Mouse (Mus musculus) adrenal gland, adult 2 months (tissue): ENCODE results near the gene Prdm16. TPM values are rescaled to one million over a fixed set of nuclear protein-coding genes. Genes with fewer than 3 reads are reported as not detected.

Source experiments
- DNase-seq: peaks from one replicate; pipeline ENCODE4 v3.0.0; 2021
- polyA plus RNA-seq: library from polyadenylated mRNA; depleted of rRNA; stranded (reverse); fragments of >200 nt; gene quantifications from 2 replicates; pipeline ENCODE4 v1.2.3, GENCODE M21; 2012
- total RNA-seq, 2 experiments: library from RNA; stranded (reverse); gene quantifications; 2 replicates each; pipeline ENCODE4 v1.2.3; 2021

Prdm16 gene
- total and polyA plus RNA-seq, 3 experiments, result 5.4 to 10.6 (median 7.2) TPM

GRCm38 (mm10) chr4:154639591-154640442 is 3.1 kb upstream of the Prdm16 start:
- no peak for DNase-seq

DNA sequence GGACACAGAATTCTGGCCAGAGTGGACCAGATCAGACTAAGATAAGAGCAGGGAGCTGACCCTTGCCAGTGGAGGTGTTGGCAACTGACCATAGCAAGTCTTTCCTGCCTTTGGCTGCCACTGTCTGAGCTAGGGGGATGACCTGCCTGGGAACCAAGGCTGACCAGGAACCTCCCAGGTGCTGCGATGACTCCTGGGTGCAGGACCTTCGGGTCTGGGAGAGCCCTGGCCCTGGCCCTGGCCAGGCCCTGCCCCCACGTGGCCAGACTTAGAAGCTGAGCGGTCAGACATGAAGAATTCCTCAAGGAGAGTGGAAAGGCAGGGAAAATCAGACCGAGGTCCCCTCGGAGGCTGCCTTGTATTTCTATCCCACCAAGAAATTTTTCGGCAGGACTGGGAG is 2.5 kb upstream of the Prdm16 start:
- DNase-seq, result no peak

DNA sequence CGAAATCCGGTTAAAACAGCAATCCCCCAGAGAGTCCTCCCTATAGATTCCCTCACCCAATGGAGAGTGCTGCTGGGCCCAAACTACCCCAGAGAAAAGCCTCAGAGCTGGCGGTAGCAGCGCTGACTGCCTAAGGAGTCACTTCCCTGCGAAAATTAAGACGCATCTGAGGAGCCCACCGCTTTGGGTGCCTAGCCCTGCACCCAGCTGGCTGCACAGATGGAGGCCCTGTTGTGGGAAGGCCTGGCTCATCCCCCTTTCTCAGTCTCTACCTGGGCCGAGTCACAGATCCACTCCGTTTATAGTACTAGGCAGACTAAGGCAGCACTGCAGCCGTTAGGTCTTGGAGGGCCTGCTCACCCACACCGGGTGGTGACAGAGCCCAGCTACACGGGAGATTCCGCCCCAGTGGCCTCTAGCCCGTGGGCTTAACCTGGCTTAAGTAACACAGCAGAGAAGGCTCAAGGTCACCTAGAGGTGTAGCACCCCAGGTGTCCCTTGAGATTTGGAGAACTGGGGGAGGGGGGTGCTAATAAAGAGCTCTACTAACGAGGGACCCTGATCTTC is 1.7 kb upstream of the Prdm16 start:
- no peak for DNase-seq

GRCm38 (mm10) chr4:154637468-154638319 is 1.0 kb upstream of the Prdm16 start:
- DNase-seq, result no peak

- peak; percentile 54 for DNase-seq
Observed at GRCm38 (mm10) chr4:154636053-154636433, 630 bp downstream of the Prdm16 start.

- DNase-seq, result peak; percentile 65
Observed at GRCm38 (mm10) chr4:154635241-154636052, 1.2 kb downstream of the Prdm16 start.

DNA sequence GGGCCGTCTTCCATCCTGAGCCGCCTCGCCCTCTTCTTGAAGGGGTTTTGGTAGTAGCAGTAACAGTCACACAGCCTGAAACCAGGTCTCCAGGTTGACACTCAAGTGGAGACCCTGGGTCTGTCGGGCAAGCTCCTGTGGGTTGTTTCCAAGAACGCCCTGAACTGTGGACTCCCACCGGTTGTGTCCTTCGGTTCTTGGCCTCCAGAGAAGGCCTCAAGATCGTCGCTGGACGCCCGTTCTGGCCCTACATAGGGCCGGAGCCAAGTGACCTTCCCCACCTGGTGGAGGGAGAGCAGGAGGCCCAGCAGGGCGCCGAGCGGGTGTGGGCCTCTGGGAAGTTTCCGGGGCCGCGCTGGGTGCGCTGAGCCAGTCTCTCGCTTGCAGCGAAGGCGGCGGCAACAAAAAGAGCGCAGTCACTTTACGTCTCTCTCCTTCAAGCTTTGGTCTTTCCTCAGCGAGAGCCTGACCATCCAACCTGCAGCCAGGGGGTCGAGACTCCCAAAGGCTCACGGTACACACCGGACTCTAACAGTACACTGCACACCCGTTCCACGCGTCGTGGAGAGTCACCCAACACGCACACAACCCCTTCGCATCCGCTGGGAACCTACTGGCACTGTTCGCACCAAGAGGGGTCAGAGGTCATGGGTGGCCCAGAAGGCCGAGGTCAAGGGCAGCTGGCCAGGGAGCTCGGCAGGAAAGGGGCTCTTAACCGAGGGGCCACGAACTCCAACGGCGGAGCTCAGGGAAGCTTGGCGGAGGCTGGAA is 2.0 kb downstream of the Prdm16 start:
- peak; percentile 18 for DNase-seq

DNA sequence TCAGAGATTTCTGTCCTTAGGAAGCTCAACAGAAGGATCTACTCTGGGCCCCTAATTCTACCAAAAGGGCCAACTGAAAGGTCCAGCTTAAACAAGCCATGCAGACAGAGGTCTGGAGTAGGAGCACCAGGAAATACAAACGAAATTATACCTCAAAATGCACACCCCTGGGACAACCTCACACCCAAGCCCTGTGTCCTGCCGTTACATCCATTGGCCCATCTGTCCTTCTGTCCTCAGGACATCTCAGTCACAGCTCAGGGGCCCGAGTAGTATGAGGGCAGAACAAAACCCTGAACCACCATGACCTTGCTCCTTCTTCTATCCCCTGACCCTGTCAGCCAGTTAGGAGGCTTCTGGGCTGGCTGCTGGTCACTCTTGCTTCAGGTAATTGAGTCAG is 2.7 kb downstream of the Prdm16 start:
- DNase-seq, result no peak

- DNase-seq, result no peak
Observed at GRCm38 (mm10) chr4:154632800-154633764, 3.6 kb downstream of the Prdm16 start.

DNA sequence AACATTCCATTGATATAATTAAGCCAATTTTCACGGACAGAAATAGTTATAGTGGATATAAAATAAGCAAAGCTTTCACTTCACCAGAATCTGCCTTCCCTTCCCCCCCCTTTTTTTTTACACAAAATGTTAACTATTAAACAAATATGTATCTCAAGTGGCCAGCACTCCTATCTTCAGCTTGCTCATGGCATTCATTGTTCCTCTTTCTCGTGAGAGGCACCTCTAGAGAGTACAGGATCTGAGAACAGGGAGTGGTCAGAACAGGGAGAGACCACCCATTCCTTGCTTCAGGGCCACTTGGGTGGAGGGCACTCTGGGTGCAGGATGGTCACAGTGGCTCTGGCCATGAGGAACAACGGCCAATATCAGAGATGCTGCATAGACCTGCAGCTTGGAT is 5.9 kb downstream of the Prdm16 start:
- no peak for DNase-seq

DNA sequence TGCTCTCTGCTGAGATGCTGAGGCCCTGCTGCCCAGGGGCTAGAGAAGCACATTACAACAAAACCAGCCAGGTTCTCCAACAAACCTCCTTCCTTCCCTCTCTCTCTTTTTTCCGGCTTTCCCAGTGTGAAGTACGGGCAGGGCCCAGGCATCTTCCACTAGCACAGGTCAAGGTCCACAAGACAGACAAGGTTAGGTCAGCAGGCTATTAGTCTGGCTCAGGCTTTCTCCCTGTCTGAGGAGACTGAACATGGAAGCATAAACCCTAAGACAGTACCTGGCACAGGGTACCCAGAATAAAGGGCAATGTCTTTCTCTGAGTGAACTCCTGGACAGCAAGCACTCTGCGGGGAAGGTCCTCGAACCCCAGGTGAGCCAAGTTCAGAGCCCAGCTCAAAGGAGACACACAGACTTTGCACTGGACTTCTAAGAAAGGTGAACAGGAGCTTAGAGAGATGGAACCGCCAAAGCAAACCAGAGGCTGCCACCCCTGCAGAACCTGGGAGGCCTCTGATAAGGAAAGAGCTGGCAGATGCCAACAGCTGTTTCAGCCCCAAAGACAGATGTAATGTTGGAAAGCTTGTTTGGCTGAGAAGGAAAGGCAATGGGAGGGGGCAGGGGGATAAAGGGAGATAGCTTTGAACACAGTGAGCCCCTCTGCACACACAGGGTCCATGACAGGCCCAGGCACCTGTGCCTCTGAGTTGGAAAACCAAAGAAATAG is 9.1 kb downstream of the Prdm16 start:
- no peak for DNase-seq

- DNase-seq, result no peak
Observed at GRCm38 (mm10) chr4:154626282-154626681, 10.4 kb downstream of the Prdm16 start.

DNA sequence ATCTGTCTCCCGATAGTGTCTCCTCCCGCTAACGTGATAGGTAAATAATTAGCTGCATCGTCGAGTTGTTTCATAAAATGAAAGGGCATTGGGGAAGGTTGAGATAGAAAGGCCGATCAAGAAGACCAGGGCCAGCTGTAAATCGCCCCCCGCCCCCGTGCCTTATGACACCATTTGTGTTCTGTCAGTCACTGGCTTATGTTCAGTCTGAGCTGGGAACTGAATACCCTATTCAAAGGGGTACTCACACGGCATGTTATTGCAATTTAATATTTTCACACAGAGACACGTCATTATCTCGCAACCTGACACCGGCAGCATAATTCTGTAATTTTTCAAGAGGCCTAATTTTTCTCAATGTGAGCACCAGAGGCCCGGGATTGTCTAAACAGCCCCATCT is 11.0 kb downstream of the Prdm16 start:
- DNase-seq, result no peak

- DNase-seq, result no peak
Observed at GRCm38 (mm10) chr4:154623241-154623640, 13.4 kb downstream of the Prdm16 start.

GRCm38 (mm10) chr4:154622521-154622920 is 14.2 kb downstream of the Prdm16 start:
- DNase-seq, result no peak

GRCm38 (mm10) chr4:154611167-154611566 is 25.5 kb downstream of the Prdm16 start:
- no peak for DNase-seq

- DNase-seq, result no peak
Observed at GRCm38 (mm10) chr4:154607724-154608123, 28.9 kb downstream of the Prdm16 start.

DNA sequence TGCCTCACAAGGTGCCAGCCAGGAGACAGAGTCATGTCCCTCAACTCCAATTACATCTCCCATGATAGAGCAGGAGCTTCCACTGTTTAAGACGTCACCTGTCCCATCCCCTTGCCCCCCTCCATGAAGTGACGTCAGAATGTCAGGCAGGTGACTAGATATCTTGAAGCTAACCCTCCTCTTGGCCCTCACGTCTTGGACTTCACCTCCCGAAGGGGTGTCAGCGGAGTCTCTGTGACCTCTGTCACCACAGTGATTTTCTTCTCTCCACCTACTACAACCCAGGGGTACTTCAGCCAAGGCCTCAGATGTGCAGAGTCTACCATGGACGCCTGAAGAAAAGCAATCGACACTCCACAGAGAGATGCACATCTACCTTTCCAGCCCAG is 32.2 kb downstream of the Prdm16 start:
- DNase-seq, result no peak
